Mouse (Mus musculus): ENCODE results near the gene Pla2g2d. TPM values are rescaled to one million over a fixed set of nuclear protein-coding genes. Genes with fewer than 3 reads are reported as not detected.
A peak's percentile ranks its signal among the peaks of the same experiment; 100 is the strongest.

The Pla2g2d gene
- 0.13 TPM in 1 of 2 replicates, not detected in the other for polyA plus RNA-seq (2016; fragmentation: Nextera tagmentation; extraction: Ambion mirVana)

GRCm38 (mm10) chr4:138775435-138775834, at the start of gene Pla2g2d:
Pla2g2d (plus strand) TSS chr4:138775735.
- no peak for ATAC-seq (ENCODE audit: low FRiP score)
- no peak within 1 kb of the TSS for H3K4me3 ChIP-seq (replicated peaks)
- H3K9me3 ChIP-seq = no peaks in the 10 kb centered on the region
- no peaks in the 10 kb centered on the region for H3K36me3 ChIP-seq (replicated peaks)
- peaks cover 6% of the 10 kb centered on the region; the same call in 1 of the 2 replicates for H3K4me1 ChIP-seq
- no peak within 1 kb of the TSS for H3K27ac ChIP-seq
- no peaks in the 10 kb centered on the region; the same call in 1 of the 2 replicates for H3K27me3 ChIP-seq
- no peak within 1 kb of the TSS for H3K9ac ChIP-seq
- WGBS = 90% methylated on average over 6 of the region's 6 CpGs
- no peak within 1 kb of the TSS for H3K4me2 ChIP-seq

- Histone ChIP-seq H3K27ac (no peak overlapping the region), H3K9me3 (no peaks in the 10 kb centered on the region), H3K9ac (no peak overlapping the region), H3K27me3 (peaks cover 25% of the 10 kb centered on the region), H3K36me3 (replicated peaks) (no peaks in the 10 kb centered on the region), H3K4me3 (replicated peaks) (no peak overlapping the region), H3K4me2 (no peak overlapping the region), H3K4me1 (peaks cover 27% of the 10 kb centered on the region)
- 88% methylated on average over 5 of the region's 5 CpGs for WGBS
- ATAC-seq (ENCODE audit: low FRiP score) = no peak
Observed at GRCm38 (mm10) chr4:138725751-138726150, 49.8 kb upstream of the Pla2g2d start.

DNA sequence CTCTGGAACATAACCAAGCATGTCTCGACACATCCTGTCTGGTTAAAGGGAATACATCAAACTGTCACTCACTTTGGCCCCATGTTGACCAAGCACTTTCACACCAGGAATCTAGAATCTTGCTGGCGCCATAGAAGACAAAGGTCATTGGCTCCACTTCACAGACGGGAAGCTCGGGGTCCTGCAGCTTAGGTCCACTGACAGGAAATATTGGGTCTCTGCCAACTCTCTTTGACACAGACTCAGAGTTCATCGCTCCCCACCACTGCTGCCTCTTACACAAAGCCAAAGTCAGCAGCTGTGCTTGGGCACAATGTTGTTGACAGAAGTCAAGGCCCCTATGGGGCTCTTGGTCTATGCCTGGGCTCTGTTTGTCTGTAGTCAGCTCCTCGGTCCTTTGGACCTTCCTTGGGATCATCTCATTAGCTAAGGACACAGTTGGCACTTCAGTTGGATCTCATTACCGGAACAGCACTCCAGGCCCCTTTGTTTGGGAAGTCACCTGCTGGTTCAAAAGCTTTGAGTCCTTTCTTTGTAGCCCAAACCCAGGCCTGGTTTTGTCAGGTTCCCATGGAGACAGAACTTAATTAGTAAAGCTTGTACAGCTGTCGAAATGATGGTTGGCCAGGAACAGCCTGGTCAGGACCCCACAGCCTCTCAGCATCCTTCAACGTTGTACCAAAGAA, 46.4 kb upstream of the Pla2g2d start:
- ATAC-seq (ENCODE audit: low FRiP score) = no peak
- 20% methylated on average over 9 of the region's 9 CpGs for WGBS
- peaks cover 30% of the 10 kb centered on the region for H3K27me3 ChIP-seq
- H3K27ac ChIP-seq = no peak overlapping the region
- H3K4me2 ChIP-seq = no peak overlapping the region
- H3K36me3 ChIP-seq (replicated peaks) = no peaks in the 10 kb centered on the region
- H3K9me3 ChIP-seq = no peaks in the 10 kb centered on the region
- peaks cover 23% of the 10 kb centered on the region for H3K4me1 ChIP-seq
- H3K4me3 ChIP-seq (replicated peaks) = no peak overlapping the region
- no peak overlapping the region for H3K9ac ChIP-seq

- no peak for ATAC-seq (ENCODE audit: low FRiP score)
- Histone ChIP-seq H3K4me1 (peaks cover 13% of the 10 kb centered on the region), H3K4me3 (replicated peaks) (no peak overlapping the region), H3K4me2 (no peak overlapping the region), H3K27me3 (peaks cover 13% of the 10 kb centered on the region; the same call in 1 of the 2 replicates), H3K27ac (no peak overlapping the region), H3K36me3 (replicated peaks) (no peaks in the 10 kb centered on the region), H3K9me3 (no peaks in the 10 kb centered on the region), H3K9ac (no peak overlapping the region)
- WGBS = 83% methylated on average over 7 of the region's 7 CpGs
Observed at GRCm38 (mm10) chr4:138734105-138734504, 41.4 kb upstream of the Pla2g2d start.

DNA sequence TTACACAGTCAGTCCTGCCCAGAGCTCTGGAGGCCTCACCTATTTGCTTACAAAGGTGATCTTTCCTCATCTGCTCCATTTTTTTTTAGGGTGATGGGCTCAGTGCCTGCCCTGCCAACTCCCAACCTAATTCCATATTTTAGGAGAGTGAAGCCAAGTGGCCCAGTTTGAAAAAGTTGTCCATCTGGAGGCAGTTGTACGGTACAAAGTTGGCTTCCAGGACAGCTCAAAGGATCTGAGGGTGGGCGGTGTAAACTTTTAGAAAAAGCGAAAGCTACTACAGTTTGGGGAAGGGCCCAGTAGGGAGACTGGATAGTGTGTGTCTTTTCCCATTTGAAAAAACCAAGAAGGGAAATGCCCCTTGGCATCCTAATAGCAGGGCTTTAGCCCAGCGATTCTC, 40.7 kb upstream of the Pla2g2d start:
- no peak overlapping the region for H3K4me2 ChIP-seq
- H3K27me3 ChIP-seq = peaks cover 13% of the 10 kb centered on the region; the same call in 1 of the 2 replicates
- H3K9ac ChIP-seq = no peak overlapping the region
- WGBS = 95% methylated on average over 4 of the region's 4 CpGs
- H3K4me3 ChIP-seq (replicated peaks) = no peak overlapping the region
- H3K4me1 ChIP-seq = peaks cover 13% of the 10 kb centered on the region
- H3K9me3 ChIP-seq = no peaks in the 10 kb centered on the region
- H3K36me3 ChIP-seq (replicated peaks) = no peaks in the 10 kb centered on the region
- no peak overlapping the region for H3K27ac ChIP-seq
- ATAC-seq (ENCODE audit: low FRiP score) = no peak

DNA sequence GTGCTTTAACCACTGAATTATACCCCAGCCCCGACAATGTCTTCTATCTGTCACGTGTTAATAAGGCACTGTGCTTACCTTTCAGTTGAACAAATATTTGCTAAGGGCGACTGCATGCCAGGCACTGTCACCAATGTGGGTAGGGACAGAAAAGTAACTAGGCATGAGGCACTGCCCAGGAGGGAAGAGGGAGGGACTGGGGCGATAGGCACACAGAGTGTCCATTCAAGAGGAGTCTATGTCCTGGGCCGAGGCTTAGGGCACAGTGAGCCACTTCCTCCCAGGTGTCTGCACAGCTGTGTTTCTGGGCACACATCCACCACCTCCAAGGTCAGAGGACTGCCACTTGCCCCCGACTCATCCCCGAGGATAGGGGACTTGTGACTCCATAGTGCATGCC, 38.5 kb upstream of the Pla2g2d start, which contains the start of gene Ubxn10:
Ubxn10 (minus strand) TSS at position 137 of the 400 bp plus-strand sequence.
- peaks cover 4% of the 10 kb centered on the region; the same call in 1 of the 2 replicates for H3K27me3 ChIP-seq
- no peak within 1 kb of the TSS for H3K4me3 ChIP-seq (replicated peaks)
- 76% methylated on average over 7 of the region's 7 CpGs for WGBS
- no peak within 1 kb of the TSS for H3K4me2 ChIP-seq
- no peak within 1 kb of the TSS for H3K9ac ChIP-seq
- no peak for ATAC-seq (ENCODE audit: low FRiP score)
- H3K36me3 ChIP-seq (replicated peaks) = no peaks in the 10 kb centered on the region
- no peak within 1 kb of the TSS for H3K27ac ChIP-seq
- H3K9me3 ChIP-seq = no peaks in the 10 kb centered on the region
- H3K4me1 ChIP-seq = peaks cover 13% of the 10 kb centered on the region

DNA sequence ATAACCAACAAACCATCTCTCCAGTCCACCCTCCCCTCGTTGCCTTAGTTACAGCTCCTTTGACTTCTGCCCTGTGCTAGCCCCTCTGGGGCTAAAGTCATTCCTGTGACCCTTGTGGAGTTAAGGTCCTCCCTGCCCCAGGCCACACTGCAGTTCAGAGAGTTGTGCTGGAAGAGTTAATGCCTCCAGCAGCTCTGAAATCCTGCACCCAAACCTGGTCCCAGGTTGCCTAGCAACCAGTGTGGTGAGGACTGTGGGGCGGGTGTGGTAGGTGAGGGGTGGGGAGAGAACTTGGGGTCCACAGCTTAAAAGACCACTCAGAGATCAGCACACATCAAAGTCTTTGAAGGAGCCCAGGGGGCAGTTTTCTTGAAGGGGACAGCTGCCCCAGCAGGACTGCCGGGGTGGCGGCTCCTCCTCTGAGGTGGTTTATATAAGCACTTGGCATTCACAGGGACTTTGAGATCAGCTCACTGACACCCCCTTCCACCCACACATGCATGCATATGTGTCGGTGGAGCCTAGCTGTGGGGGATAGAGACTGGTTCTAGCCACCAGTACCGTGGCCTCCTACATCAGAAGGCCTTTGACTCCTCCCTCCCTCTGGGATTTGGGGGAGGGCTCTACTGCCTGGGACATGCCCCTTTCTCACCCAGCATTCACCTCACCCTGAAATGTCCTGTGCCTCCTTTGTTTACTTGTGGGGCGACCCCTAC, 36.2 kb upstream of the Pla2g2d start:
- Histone ChIP-seq H3K4me3 (replicated peaks) (no peak overlapping the region), H3K27ac (no peak overlapping the region), H3K4me1 (peaks cover 18% of the 10 kb centered on the region), H3K4me2 (no peak overlapping the region), H3K27me3 (peaks cover 4% of the 10 kb centered on the region; the same call in 1 of the 2 replicates), H3K36me3 (replicated peaks) (no peaks in the 10 kb centered on the region), H3K9me3 (no peaks in the 10 kb centered on the region), H3K9ac (no peak overlapping the region)
- 22% methylated on average over 7 of the region's 7 CpGs for WGBS
- no peak for ATAC-seq (ENCODE audit: low FRiP score)

DNA sequence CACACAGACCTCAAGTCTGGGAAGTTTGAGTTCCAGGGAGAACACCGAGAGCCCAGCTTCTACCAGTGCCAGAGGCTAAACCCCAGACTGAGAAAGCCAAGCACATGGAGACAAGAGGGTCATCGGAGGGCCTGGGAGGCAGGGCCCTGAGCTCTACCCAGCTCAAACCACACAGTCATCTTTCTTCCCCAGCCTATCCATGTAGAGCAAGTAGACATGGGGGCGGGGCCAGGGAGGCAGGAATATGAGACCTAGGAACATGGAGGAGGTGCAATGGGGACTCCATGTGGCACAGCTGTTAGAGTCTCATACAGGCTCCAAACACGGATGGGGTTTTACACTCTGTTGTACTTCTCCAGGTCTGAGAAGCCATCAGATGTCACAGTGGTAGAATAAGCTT, 29.7 kb upstream of the Pla2g2d start:
- H3K27me3 ChIP-seq = peaks cover 14% of the 10 kb centered on the region; the same call in 1 of the 2 replicates
- no peak overlapping the region for H3K9ac ChIP-seq
- H3K4me2 ChIP-seq = no peak overlapping the region
- H3K9me3 ChIP-seq = no peaks in the 10 kb centered on the region
- no peak overlapping the region for H3K27ac ChIP-seq
- no peak overlapping the region for H3K4me3 ChIP-seq (replicated peaks)
- no peak for ATAC-seq (ENCODE audit: low FRiP score)
- WGBS = 76% methylated on average over 4 of the region's 4 CpGs
- no peaks in the 10 kb centered on the region for H3K36me3 ChIP-seq (replicated peaks)
- H3K4me1 ChIP-seq = peaks cover 11% of the 10 kb centered on the region

GRCm38 (mm10) chr4:138746866-138747265, 28.7 kb upstream of the Pla2g2d start:
- H3K9ac ChIP-seq = no peak overlapping the region
- no peak overlapping the region for H3K27ac ChIP-seq
- no peaks in the 10 kb centered on the region for H3K9me3 ChIP-seq
- H3K4me2 ChIP-seq = no peak overlapping the region
- no peaks in the 10 kb centered on the region for H3K36me3 ChIP-seq (replicated peaks)
- 88% methylated on average over 9 of the region's 9 CpGs for WGBS
- no peak for ATAC-seq (ENCODE audit: low FRiP score)
- H3K27me3 ChIP-seq = peaks cover 11% of the 10 kb centered on the region; the same call in 1 of the 2 replicates
- no peak overlapping the region for H3K4me3 ChIP-seq (replicated peaks)
- peaks cover 11% of the 10 kb centered on the region for H3K4me1 ChIP-seq

DNA sequence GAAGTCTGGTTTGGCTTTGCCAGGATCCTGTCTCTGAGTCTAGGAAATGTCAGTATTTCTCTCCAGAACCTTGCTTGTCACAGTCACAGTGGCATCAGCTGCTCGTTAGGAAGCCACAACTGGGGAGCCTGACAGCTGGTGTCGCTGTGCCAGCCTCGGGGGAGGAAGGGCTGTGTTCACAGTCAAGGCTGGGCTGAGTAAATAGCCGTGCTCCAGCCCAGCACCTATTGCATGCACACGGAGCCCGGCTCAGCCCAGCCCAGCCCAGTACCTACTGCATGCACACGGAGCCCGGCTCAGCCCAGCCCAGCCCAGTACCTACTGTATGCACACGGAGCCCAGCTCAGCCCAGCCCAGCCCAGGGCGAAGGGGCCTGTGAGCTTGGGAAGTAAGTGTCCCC, 27.7 kb upstream of the Pla2g2d start:
- peak; percentile 65; the same call in 1 of the 2 replicates for ATAC-seq (ENCODE audit: low FRiP score)
- H3K27ac ChIP-seq = no peak overlapping the region

DNA sequence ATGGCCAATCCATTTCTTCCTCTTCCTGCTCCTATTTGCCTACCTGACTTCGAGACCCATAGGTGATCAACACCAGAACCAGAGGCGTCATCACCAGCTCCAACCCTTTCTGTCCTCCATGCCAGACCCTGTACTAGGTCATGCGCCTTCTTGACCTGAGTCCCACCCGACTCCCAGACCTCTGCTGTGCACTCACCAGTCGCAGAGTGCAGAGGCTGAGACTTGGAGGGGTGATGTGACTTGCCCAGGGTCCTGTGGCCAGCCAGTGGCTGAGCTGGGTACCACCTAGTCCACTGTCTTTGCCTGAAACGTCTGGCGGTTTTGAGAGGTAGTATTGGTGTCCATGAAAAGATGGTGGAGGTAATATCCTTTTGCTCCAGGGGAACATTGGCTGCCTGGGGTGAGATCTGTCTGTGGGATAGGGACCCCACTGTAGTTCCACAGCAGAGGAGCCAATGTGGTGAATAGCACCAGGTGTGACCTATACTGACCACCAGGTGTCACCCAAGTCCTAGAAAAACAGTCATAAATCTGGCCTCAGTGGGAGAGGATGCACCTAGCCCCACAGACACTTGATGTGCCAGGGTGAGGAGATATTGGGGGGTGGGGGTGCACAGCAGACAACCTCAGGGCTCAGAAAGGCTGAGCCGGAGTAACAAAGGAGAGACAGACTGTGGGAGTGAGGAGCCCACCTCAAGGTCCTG, 27.0 kb upstream of the Pla2g2d start:
- Histone ChIP-seq H3K4me1 (peaks cover 6% of the 10 kb centered on the region), H3K4me3 (replicated peaks) (no peak overlapping the region), H3K4me2 (no peak overlapping the region), H3K9me3 (no peaks in the 10 kb centered on the region), H3K36me3 (replicated peaks) (no peaks in the 10 kb centered on the region), H3K27ac (no peak overlapping the region), H3K27me3 (peaks cover 9% of the 10 kb centered on the region; the same call in 1 of the 2 replicates), H3K9ac (no peak overlapping the region)
- WGBS = 56% methylated on average over 8 of the region's 8 CpGs
- peak; percentile 27; the same call in 1 of the 2 replicates for ATAC-seq (ENCODE audit: low FRiP score)

More for the DNA sequence above, 27.7 kb upstream of the Pla2g2d start:
- Histone ChIP-seq H3K36me3 (replicated peaks) (no peaks in the 10 kb centered on the region), H3K4me1 (peaks cover 11% of the 10 kb centered on the region), H3K4me3 (replicated peaks) (no peak overlapping the region), H3K9me3 (no peaks in the 10 kb centered on the region), H3K9ac (no peak overlapping the region), H3K27me3 (peaks cover 9% of the 10 kb centered on the region; the same call in 1 of the 2 replicates), H3K4me2 (no peak overlapping the region)
- 59% methylated on average over 10 of the region's 10 CpGs for WGBS

DNA sequence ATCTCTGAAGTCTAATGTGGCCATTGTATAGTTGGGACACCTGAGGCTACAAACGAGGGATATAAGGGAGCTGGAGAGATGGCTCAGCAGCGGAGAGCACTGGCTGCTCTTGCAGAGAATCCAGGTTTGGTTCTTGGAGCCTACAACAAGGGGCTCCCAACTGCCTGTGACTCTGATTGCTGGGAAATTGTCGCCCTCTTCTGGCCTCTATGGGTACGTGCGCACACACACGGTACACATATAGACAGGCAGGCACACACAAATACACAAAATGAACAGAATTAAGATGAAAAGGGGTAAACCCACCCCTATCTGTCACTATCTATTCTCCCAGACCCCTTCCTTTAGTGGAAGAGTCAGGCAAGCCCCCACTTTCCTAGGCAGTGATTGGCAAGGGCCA, 22.9 kb upstream of the Pla2g2d start:
- no peaks in the 10 kb centered on the region for H3K9me3 ChIP-seq
- H3K4me1 ChIP-seq = peaks cover 6% of the 10 kb centered on the region
- ATAC-seq (ENCODE audit: low FRiP score) = no peak
- 0 out of 2 replicates have a peak, but pooled peaks cover 4% of the 10 kb centered on the region for H3K27me3 ChIP-seq
- H3K4me2 ChIP-seq = no peak overlapping the region
- no peak overlapping the region for H3K9ac ChIP-seq
- no peak overlapping the region for H3K27ac ChIP-seq
- H3K36me3 ChIP-seq (replicated peaks) = no peaks in the 10 kb centered on the region
- WGBS = 86% methylated on average over 6 of the region's 6 CpGs
- H3K4me3 ChIP-seq (replicated peaks) = no peak overlapping the region
